ENCODE assay signal across 21 mouse cellular contexts in genomic region chr13:107093683-107094082, GRCm38 (mm10).
DNase-seq lines count a peak whose midpoint lies in the region; ATAC-seq lines count a peak whose summit lies in the region.
"Had no signal": no experiment of that assay in that cellular context is flagged by ENCODE, and none has a peak within 500 bp of the region (broad histone marks: within the 10 kb centered on the region; RNA-seq: fewer than 3 reads in every experiment).

No protein-coding gene starts in this region.

- no peaks in the 10 kb centered on the region for H3K27me3 ChIP-seq in heart, embryonic 15.5 days
- no peaks in the 10 kb centered on the region for H3K27me3 ChIP-seq in heart, embryonic 12.5 days (replicated peaks)
- no peaks in the 10 kb centered on the region for H3K27me3 ChIP-seq in midbrain, embryonic 16.5 days (ENCODE audit: control insufficient read depth, insufficient read depth, low read depth, low read length)
- H3K27me3 ChIP-seq in midbrain, embryonic 14.5 days (ENCODE audit: control insufficient read depth, insufficient read depth, low read length), result no peaks in the 10 kb centered on the region
- no peaks in the 10 kb centered on the region for H3K27me3 ChIP-seq in liver, embryonic 12.5 days (replicated peaks)
- H3K27me3 ChIP-seq: hindbrain, embryonic 12.5 days; stomach, embryonic 15.5 days had no signal

- H3K36me3 ChIP-seq in heart, embryonic 15.5 days, result no peaks in the 10 kb centered on the region
- no peaks in the 10 kb centered on the region for H3K36me3 ChIP-seq in heart, embryonic 12.5 days
- H3K36me3 ChIP-seq in midbrain, embryonic 16.5 days (ENCODE audit: control insufficient read depth, insufficient read depth, low read length), result no peaks in the 10 kb centered on the region
- H3K36me3 ChIP-seq in midbrain, embryonic 14.5 days (ENCODE audit: control insufficient read depth, insufficient read depth, low read length), result no peaks in the 10 kb centered on the region
- H3K36me3 ChIP-seq in liver, embryonic 12.5 days, result no peaks in the 10 kb centered on the region
- H3K36me3 ChIP-seq: hindbrain, embryonic 12.5 days; stomach, embryonic 15.5 days had no signal

- H3K9ac ChIP-seq in heart, embryonic 15.5 days, result no peak overlapping the region
- no peak overlapping the region for H3K9ac ChIP-seq in heart, embryonic 12.5 days
- H3K9ac ChIP-seq in midbrain, embryonic 16.5 days (ENCODE audit: low read depth, low read length), result no peak overlapping the region
- H3K9ac ChIP-seq in midbrain, embryonic 14.5 days (replicated peaks; ENCODE audit: low read length), result no peak overlapping the region
- 0 out of 2 replicates have a peak overlapping the region, but pooled peaks have one; percentile 25 for H3K9ac ChIP-seq in liver, embryonic 12.5 days
- H3K9ac ChIP-seq: forebrain, postnatal 0 days; hindbrain, embryonic 12.5 days; stomach, embryonic 15.5 days had no signal

- WGBS in heart, embryonic 15.5 days, result 82% methylated on average over 2 of the region's 2 CpGs
- 75% methylated on average over 2 of the region's 2 CpGs for WGBS in heart, embryonic 12.5 days
- WGBS in midbrain, embryonic 16.5 days, result 85% methylated on average over 2 of the region's 2 CpGs
- 95% methylated on average over 2 of the region's 2 CpGs for WGBS in midbrain, embryonic 14.5 days
- WGBS in liver, embryonic 12.5 days (ENCODE audit: insufficient replicate concordance), result 73% methylated on average over 2 of the region's 2 CpGs

- no peaks in the 10 kb centered on the region for H3K9me3 ChIP-seq in heart, embryonic 15.5 days (replicated peaks)
- 0 out of 2 replicates have a peak, but pooled peaks cover 2% of the 10 kb centered on the region for H3K9me3 ChIP-seq in heart, embryonic 12.5 days (replicated peaks)
- H3K9me3 ChIP-seq in midbrain, embryonic 16.5 days (replicated peaks; ENCODE audit: control insufficient read depth, low read length, poor library complexity, severe bottlenecking), result no peaks in the 10 kb centered on the region
- no peaks in the 10 kb centered on the region for H3K9me3 ChIP-seq in midbrain, embryonic 14.5 days (ENCODE audit: control insufficient read depth, low read length)
- no peaks in the 10 kb centered on the region for H3K9me3 ChIP-seq in liver, embryonic 12.5 days (replicated peaks)
- H3K9me3 ChIP-seq: hindbrain, embryonic 12.5 days; stomach, embryonic 15.5 days had no signal

- no peak for ATAC-seq in heart, embryonic 15.5 days (replicated peaks; ENCODE audit: insufficient number of reproducible peaks, insufficient read depth, low FRiP score, low read depth)
- no peak for ATAC-seq in heart, embryonic 12.5 days (ENCODE audit: insufficient number of reproducible peaks, low FRiP score)
- ATAC-seq in midbrain, embryonic 16.5 days, result no peak
- ATAC-seq in midbrain, embryonic 14.5 days (ENCODE audit: low FRiP score, low TSS enrichment), result no peak
- peak; percentile 48; the same call in 1 of the 2 replicates for ATAC-seq in liver, embryonic 12.5 days
- peak; percentile 23; the same call in 1 of the 2 replicates for ATAC-seq in megakaryocyte-erythroid progenitor cell, adult 5-6 weeks (replicated peaks; ENCODE audit: low FRiP score, low TSS enrichment, poor library complexity, severe bottlenecking)
- no peak for ATAC-seq in inflammation-experienced regulatory T-cells, adult 6 months
- ATAC-seq: forebrain, postnatal 0 days had no signal

- peaks cover 24% of the 10 kb centered on the region for H3K4me1 ChIP-seq in heart, embryonic 15.5 days (replicated peaks)
- peaks cover 41% of the 10 kb centered on the region for H3K4me1 ChIP-seq in heart, embryonic 12.5 days (replicated peaks)
- no peaks in the 10 kb centered on the region for H3K4me1 ChIP-seq in midbrain, embryonic 16.5 days (ENCODE audit: control insufficient read depth, insufficient read depth, low read length)
- H3K4me1 ChIP-seq in midbrain, embryonic 14.5 days (ENCODE audit: control insufficient read depth, insufficient read depth, low read length), result no peaks in the 10 kb centered on the region
- peaks cover 64% of the 10 kb centered on the region for H3K4me1 ChIP-seq in liver, embryonic 12.5 days
- H3K4me1 ChIP-seq: hindbrain, embryonic 12.5 days had no signal

- peak overlapping the region; percentile 89 for H3K27ac ChIP-seq in heart, embryonic 15.5 days
- no peak overlapping the region for H3K27ac ChIP-seq in heart, embryonic 12.5 days (ENCODE audit: poor library complexity, severe bottlenecking)
- H3K27ac ChIP-seq in midbrain, embryonic 16.5 days (ENCODE audit: low read length), result peak overlapping the region; percentile 9; the same call in 1 of the 2 replicates
- H3K27ac ChIP-seq in midbrain, embryonic 14.5 days (replicated peaks; ENCODE audit: low read depth, low read length), result no peak overlapping the region
- 0 out of 2 replicates have a peak overlapping the region, but pooled peaks have one; percentile 8 for H3K27ac ChIP-seq in liver, embryonic 12.5 days
- H3K27ac ChIP-seq: hindbrain, embryonic 12.5 days; kidney, postnatal 0 days; left cerebral cortex, adult 2 months; stomach, embryonic 15.5 days had no signal

- no peak overlapping the region for H3K4me3 ChIP-seq in heart, embryonic 15.5 days
- H3K4me3 ChIP-seq in heart, embryonic 12.5 days, result no peak overlapping the region
- no peak overlapping the region for H3K4me3 ChIP-seq in midbrain, embryonic 16.5 days (ENCODE audit: low read depth, low read length)
- no peak overlapping the region for H3K4me3 ChIP-seq in midbrain, embryonic 14.5 days (replicated peaks; ENCODE audit: low read depth, low read length)
- H3K4me3 ChIP-seq in liver, embryonic 12.5 days, result no peak overlapping the region
- H3K4me3 ChIP-seq: hindbrain, embryonic 12.5 days; left cerebral cortex, adult 2 months; stomach, embryonic 15.5 days had no signal

- no peak overlapping the region for H3K4me2 ChIP-seq in heart, embryonic 15.5 days
- no peak overlapping the region for H3K4me2 ChIP-seq in heart, embryonic 12.5 days
- no peak overlapping the region for H3K4me2 ChIP-seq in midbrain, embryonic 16.5 days (ENCODE audit: low read length)
- no peak overlapping the region for H3K4me2 ChIP-seq in midbrain, embryonic 14.5 days (ENCODE audit: low read length)
- H3K4me2 ChIP-seq in liver, embryonic 12.5 days, result no peak overlapping the region
- H3K4me2 ChIP-seq: hindbrain, embryonic 12.5 days; stomach, embryonic 15.5 days had no signal

- no peak for DNase-seq in midbrain, embryonic 14.5 days
- DNase-seq in left cerebral cortex, adult 18-20 months (ENCODE audit: low spot score in 2 of 2), result no peak
- DNase-seq: adrenal gland, postnatal 25 days; cerebellum, adult 8-10 months; cerebellum, postnatal 36 days; forebrain, postnatal 0 days; gastrocnemius, postnatal 25 days; heart, adult 18-20 months; kidney, adult 18-20 months; layer of hippocampus, adult 9-11 months; right cerebral cortex, adult 18-20 months had no signal

Comparison
In these comparisons a context has a peak if more than half of its experiments do, and no peak if none do; other contexts are left out.
1. H3K27ac ChIP-seq: peak in heart, embryonic 15.5 days (single experiment), midbrain, embryonic 16.5 days (single experiment) and liver, embryonic 12.5 days (single experiment); none in heart, embryonic 12.5 days (single experiment) and midbrain, embryonic 14.5 days (single experiment).
2. ATAC-seq: peak in liver, embryonic 12.5 days (single experiment) and megakaryocyte-erythroid progenitor cell, adult 5-6 weeks (single experiment); none in heart, embryonic 15.5 days (single experiment), heart, embryonic 12.5 days (single experiment), midbrain, embryonic 16.5 days (single experiment), midbrain, embryonic 14.5 days (single experiment) and inflammation-experienced regulatory T-cells, adult 6 months (single experiment).